Mouse (Mus musculus) regulatory T cell (primary cell): ENCODE results near the gene Gm3182.
"Not testable (repeated sequence)": the region's sequence is repeated elsewhere in the genome, so short reads cannot be mapped to it uniquely, and the experiment has no call there.

Experiments used
- in situ Hi-C: fragments of 300-600 bp; cut with MboI, MseI; formaldehyde crosslinking; loops from one replicate; pipeline ENCODE4 v1.15.1; 2025; ENCODE audit warnings: high pct_unique_total_duplicates

The Gm3182 gene

DNA sequence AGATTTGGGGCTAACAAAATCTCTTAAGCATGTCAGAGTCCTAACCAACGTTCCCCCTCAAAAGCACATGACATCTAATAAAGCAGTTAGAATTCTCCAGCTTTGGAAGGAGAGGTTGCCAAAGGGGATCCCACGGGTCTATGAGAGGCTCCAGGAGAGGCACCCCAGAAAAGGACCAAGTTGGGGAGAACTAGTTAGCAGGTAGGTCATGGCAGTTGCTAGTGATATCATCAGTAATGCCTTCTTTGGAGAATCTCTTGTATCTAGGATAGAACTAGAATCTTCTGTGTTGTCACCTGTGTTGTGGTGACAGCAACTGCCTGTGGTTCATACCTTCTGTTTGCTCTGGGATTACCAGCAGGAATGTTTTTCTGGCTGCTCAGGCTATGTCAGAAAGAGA is at the start of gene Gm3182:
Gm3182 (plus strand) TSS at position 301 of the 400 bp plus-strand sequence.
- in situ Hi-C loops: not testable (repeated sequence)

GRCm38 (mm10) chr14:4499425-4499824 is 17.9 kb downstream of the Gm3182 start:
- in situ Hi-C loops: loop anchor here (10.0 kb wide), 1 partner anchor 225 kb away; the partner anchor contains the start of gene Gm3252
